Mouse (Mus musculus) cerebellum, postnatal 14 days (tissue): ENCODE measurements around the gene Mtf1.

ENCODE experiments used
- DNase-seq, 2 experiments: peaks; one replicate each; pipeline ENCODE4 v3.0.0; 2021; ENCODE audit warnings: mixed read lengths in 2 of 2

The Mtf1 gene

GRCm38 (mm10) chr4:124856294-124856693 lies 54.4 kb downstream of the Mtf1 start:
- no peak for DNase-seq

- DNase-seq: peak in 1 of 2 experiments; percentile 45
These were observed 56.5 kb downstream of the Mtf1 start for GRCm38 (mm10) chr4:124858370-124858769.

DNA sequence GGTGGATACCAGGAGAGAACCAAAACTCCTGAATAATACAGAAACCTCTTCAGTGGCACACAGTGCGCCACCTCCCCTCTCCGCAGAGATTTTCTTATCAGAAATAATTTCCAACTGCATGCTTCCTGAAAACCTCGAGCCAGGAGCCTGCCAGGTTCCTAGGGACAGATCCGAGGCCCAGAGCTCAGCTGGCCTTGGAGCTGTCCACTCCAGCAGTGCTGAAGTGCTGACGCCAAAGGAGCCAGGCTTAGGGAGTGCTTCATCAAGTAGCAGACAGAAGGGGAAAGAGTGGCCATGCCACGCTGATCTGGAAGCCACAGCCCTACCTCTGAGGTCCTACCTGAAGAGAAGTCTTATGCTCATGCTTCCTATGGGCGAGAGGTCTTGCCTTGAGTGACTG lies 58.5 kb downstream of the Mtf1 start:
- DNase-seq: peak; percentile 33 to 41

DNA sequence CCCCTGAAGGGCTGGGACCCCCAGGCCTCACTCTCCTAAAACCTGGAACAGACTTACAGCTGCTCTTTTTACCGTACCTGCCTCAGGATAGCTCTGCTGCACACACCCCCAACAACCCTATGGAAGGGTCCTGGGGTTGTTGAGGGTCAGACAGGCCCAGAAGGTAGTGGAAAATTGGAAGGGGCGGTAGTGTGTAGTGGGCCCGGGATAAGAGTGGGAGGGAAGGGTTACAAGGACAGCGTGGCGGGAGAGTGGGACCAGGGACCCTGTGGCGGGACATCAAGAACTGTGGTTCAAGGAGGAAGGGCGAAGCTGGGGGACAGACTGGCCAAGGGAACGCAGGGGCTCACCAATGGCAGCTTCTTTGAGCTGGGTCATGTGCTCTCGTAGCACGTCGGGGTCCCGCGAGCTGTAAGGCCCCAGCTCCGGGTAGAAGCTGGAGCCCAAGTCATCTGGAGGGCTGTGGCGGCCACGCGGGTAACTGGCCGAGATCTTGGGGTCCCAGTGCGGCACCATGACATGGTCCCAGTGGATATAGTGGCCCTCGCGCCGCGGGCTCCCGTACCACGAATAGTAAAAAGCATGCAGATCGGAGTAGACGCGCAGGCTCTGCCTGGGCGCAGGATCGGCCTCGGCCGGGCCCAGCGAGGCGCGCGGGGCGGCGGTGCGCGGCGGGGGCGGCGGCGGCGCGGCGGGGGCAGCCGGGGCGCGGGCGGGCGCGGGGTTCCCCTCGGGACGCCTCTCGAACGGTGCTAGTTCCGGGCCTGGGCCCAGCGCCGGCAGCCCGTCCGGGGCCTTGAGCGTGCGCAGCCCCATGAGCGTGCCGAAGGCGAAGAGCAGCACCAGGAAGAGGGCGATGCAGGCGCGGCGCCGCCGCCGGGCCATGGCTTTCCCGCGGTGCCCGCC lies 59.6 kb downstream of the Mtf1 start, which contains the start of gene Maneal:
Gene Maneal, minus strand, starts transcription at position 889 of the 906 bp plus-strand sequence.
- peak; percentile 54 for DNase-seq

DNA sequence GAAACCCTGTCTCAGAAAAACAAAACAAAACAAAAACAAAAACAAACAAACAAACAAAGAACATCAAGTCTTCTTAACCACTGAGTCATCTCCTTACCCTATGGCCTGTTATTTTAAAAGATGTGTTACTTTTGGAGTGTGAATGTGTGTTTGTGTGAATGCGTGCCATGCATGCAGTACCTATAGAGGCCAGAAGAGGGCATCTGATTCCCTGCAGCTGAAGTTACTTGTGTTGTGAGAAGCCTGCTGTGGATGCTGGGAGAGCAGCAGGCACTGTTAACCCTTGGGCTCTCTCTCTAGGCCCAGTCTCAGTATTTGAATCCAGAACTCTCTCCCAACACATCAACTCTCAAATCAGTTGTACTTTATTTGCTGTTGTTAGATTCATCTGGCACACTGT lies 70.8 kb downstream of the Mtf1 start:
- DNase-seq: peak in 1 of 2 experiments; percentile 18

DNA sequence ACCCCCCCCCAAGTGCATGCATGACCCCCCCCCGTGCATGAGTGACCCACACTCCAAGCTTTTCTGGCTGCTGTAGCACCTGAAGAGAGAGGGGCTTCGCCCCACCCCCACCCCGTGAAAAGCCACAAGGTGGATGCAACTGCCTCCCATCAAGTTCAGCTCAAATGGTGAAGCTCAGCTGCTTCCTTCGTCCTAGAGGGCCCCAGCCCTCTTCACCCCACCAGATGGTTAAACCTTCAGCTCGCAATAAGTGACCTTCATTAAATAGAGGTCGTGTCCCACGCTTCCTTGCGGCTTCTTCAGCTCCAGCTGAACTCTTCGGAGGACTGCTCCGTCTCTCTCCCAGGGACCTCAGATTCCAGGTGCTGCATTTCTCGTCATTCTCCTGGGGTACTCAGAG lies 78.7 kb downstream of the Mtf1 start, which contains the start of gene Epha10:
Gene Epha10, plus strand, starts transcription at position 301 of the 400 bp plus-strand sequence.
- DNase-seq: no peak

DNA sequence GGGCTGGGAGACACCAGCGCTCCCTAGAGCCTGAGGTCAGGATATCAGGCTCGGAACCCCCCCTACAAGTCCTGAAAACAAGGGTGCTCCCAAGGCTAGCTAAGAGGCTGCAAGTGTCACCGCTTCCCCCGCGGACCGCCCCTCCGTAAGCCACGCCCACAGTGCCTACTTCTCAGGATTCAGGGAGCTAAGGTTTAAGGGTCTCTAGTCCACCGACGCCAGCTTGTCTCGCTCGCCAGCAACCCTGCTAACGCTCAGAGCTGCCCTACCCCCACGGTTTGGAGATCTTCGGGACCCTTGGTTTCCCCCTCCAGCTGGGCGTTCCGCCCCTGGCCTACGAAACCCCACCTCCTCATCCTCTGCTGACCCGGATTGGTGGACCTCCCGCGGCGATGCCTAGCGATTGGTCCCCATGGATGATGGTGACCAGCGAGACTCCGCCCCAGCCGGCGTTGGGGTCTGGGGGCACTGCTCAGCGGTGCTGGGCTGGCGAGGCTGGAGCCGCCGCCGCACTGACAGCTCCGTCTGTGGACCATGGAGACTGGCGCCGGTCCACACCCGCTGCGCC lies 79.5 kb downstream of the Mtf1 start:
- DNase-seq: peak; percentile 90 to 94

DNA sequence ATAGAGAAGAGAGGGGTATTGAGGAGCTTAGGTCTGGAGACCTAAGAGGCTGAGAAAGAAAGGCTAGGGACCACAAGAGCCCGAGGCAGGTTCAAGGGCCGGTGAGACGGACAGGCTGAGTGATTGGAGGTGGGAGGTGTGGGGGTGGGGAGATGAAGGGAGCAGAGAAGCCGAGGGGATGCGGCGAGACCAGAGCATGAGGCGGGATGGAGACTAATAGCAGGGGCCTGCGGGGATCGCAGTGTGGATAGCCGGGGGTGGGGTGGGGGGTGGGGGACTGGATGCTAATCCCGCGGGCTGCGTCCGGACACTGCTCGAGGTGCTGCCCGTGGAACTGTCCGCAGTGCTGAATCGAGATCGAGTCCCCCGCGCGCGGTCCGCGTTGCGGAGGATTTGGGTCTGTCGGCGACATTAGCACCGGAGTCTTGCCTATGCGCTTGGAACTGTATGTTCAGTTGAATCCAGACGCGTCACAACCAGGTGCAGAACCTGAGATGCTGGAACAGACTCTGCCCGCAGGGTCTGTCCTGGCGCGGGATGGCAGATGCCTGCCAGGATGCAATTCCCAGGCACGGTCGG lies 80.3 kb downstream of the Mtf1 start:
- DNase-seq: peak; percentile 28 to 52

DNA sequence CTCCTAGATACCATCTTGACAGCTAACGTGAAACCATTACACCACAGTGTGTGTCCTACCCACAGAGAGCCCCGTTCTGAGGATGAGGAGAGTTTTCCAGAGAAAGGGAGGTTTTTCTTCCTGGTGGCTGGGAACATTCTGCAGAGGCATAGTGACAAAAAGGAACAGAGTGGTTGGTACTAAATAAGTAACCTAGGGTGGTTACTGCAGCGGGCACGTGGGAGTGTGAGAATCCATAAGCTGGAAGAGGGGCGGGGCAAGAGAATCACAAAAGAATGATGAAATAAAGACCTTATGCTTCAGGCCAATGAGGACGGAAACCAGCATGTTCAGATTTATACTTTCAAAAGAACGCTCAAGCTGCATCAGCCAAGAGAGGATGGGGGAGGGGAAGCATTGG lies 86.8 kb downstream of the Mtf1 start:
- no peak for DNase-seq

- no peak for DNase-seq
These were observed 88.0 kb downstream of the Mtf1 start for GRCm38 (mm10) chr4:124889935-124890334.

- no peak for DNase-seq
These were observed 88.9 kb downstream of the Mtf1 start for GRCm38 (mm10) chr4:124890831-124891230.

- no peak for DNase-seq
These were observed 91.9 kb downstream of the Mtf1 start for GRCm38 (mm10) chr4:124893769-124894168.

- DNase-seq: peak; percentile 72 to 78
These were observed 92.9 kb downstream of the Mtf1 start for GRCm38 (mm10) chr4:124894508-124895428.

GRCm38 (mm10) chr4:124898428-124898827 lies 96.5 kb downstream of the Mtf1 start:
- DNase-seq: no peak
